Mouse (Mus musculus) MEL (cell line): ENCODE data around the gene Gdi2. TPM values are rescaled to one million over a fixed set of nuclear protein-coding genes. Genes with fewer than 3 reads are reported as not detected.

ENCODE experiments used
- DNase-seq: peaks from one replicate; pipeline ENCODE4 v3.0.0; 2011; ENCODE audit warnings: low read depth, low spot score
- H3K27ac ChIP-seq: 2 replicates; pipeline ENCODE4 v1.5.1; 2012; ENCODE audit warnings: low read depth, mild to moderate bottlenecking, control low read depth, low read length, moderate library complexity; ENCODE audit not compliant: control insufficient read depth
- H3K27me3 ChIP-seq, 2 experiments: fragments of 150-350 bp in 1 of 2; sonication (generic) in 1 of 2; 2 replicates each; pipeline ENCODE4 v1.6.1; 2012; ENCODE audit warnings: low read length in 2 of 2, mild to moderate bottlenecking in 2 of 2, improper control_type of control experiment in 1 of 2, moderate library complexity in 1 of 2; ENCODE audit not compliant: insufficient read depth in 2 of 2, control insufficient read depth in 1 of 2
- H3K36me3 ChIP-seq, 2 experiments: 2 replicates each; pipeline ENCODE4 v1.6.1; 2012 to 2014; ENCODE audit warnings: low read length in 2 of 2, improper control_type of control experiment in 1 of 2, inconsistent platforms in 1 of 2, mild to moderate bottlenecking in 1 of 2; ENCODE audit not compliant: insufficient read depth in 2 of 2, control insufficient read depth in 1 of 2
- H3K4me1 ChIP-seq, 2 experiments: fragments of 150-350 bp in 1 of 2; sonication (generic) in 1 of 2; 2 replicates each; pipeline ENCODE4 v1.6.1; 2012; ENCODE audit warnings: low read length in 2 of 2, improper control_type of control experiment in 1 of 2, mild to moderate bottlenecking in 1 of 2; ENCODE audit not compliant: insufficient read depth in 2 of 2, control insufficient read depth in 1 of 2
- H3K4me3 ChIP-seq, 2 experiments: fragments of 150-350 bp in 1 of 2; sonication (generic) in 1 of 2; 2 replicates each; pipeline ENCODE4 v1.5.1; 2012; ENCODE audit warnings: low read depth in 2 of 2, low read length in 2 of 2, mild to moderate bottlenecking in 2 of 2, moderate library complexity in 2 of 2, control low read depth in 1 of 2, improper control_type of control experiment in 1 of 2; ENCODE audit not compliant: control insufficient read depth in 1 of 2, insufficient read depth in 1 of 2
- H3K79me2 ChIP-seq: 2 replicates; pipeline ENCODE4 v1.6.1; 2012; ENCODE audit warnings: mild to moderate bottlenecking, low read length, moderate library complexity; ENCODE audit not compliant: control insufficient read depth, poor library complexity, insufficient read depth
- H3K9ac ChIP-seq: 2 replicates; pipeline ENCODE4 v1.6.1; 2012; ENCODE audit warnings: low read depth, mild to moderate bottlenecking, control low read depth, low read length, moderate library complexity; ENCODE audit not compliant: control insufficient read depth, poor library complexity, severe bottlenecking
- H3K9me3 ChIP-seq: fragments of 150-350 bp; sonication (generic); replicated peaks from 2 replicates; pipeline ENCODE4 v1.6.1; 2012; ENCODE audit warnings: mild to moderate bottlenecking, low read length, improper control_type of control experiment, moderate library complexity; ENCODE audit not compliant: insufficient read depth
- BHLHE40 ChIP-seq: IDR thresholded peaks from 2 replicates; pipeline ENCODE4 v1.6.1; 2012; ENCODE audit warnings: low read depth, mild to moderate bottlenecking, inconsistent platforms, low read length, improper control_type of control experiment, borderline replicate concordance
- CHD1 ChIP-seq: IDR thresholded peaks from 2 replicates; pipeline ENCODE4 v1.6.1; 2012; ENCODE audit warnings: low read depth, mild to moderate bottlenecking, inconsistent platforms, low read length, improper control_type of control experiment
- CHD2 ChIP-seq: IDR thresholded peaks from 2 replicates; pipeline ENCODE4 v1.6.1; 2011; ENCODE audit warnings: low read length, improper control_type of control experiment
- CTCF ChIP-seq, 3 experiments: IDR thresholded peaks in 2 of 3; conservative IDR thresholded peaks in 1 of 3; 2 replicates each; pipeline ENCODE4 v1.5.1; 2011 to 2012; ENCODE audit warnings: low read length in 3 of 3, low read depth in 2 of 3, mild to moderate bottlenecking in 2 of 3, improper control_type of control experiment in 1 of 3, inconsistent platforms in 1 of 3, mixed read lengths in 1 of 3, moderate library complexity in 1 of 3; ENCODE audit not compliant: control insufficient read depth in 1 of 3, insufficient read depth in 1 of 3, poor library complexity in 1 of 3, severe bottlenecking in 1 of 3
- E2F4 ChIP-seq: IDR thresholded peaks from 2 replicates; pipeline ENCODE4 v1.6.1; 2011; ENCODE audit warnings: low read depth, low read length, improper control_type of control experiment, borderline replicate concordance
- ELF1 ChIP-seq: IDR thresholded peaks from 2 replicates; pipeline ENCODE4 v1.6.1; 2014; ENCODE audit warnings: low read depth, mild to moderate bottlenecking, inconsistent platforms, low read length, improper control_type of control experiment, moderate library complexity
- EP300 ChIP-seq, 2 experiments: IDR thresholded peaks; 2 replicates each; pipeline ENCODE4 v1.6.1; 2011; ENCODE audit warnings: improper control_type of control experiment in 2 of 2, low read length in 2 of 2, low read depth in 1 of 2, mild to moderate bottlenecking in 1 of 2
- ETS1 ChIP-seq: IDR thresholded peaks from 2 replicates; pipeline ENCODE4 v1.6.1; 2012; ENCODE audit warnings: low read depth, mild to moderate bottlenecking, inconsistent platforms, low read length, improper control_type of control experiment, moderate library complexity
- GATA1 ChIP-seq: IDR thresholded peaks from 2 replicates; pipeline ENCODE4 v1.6.1; 2011; ENCODE audit warnings: low read depth, low read length, improper control_type of control experiment
- HCFC1 ChIP-seq: IDR thresholded peaks from 2 replicates; pipeline ENCODE4 v1.6.1; 2012; ENCODE audit warnings: low read depth, mild to moderate bottlenecking, inconsistent platforms, low read length, improper control_type of control experiment, moderate library complexity
- JUND ChIP-seq: IDR thresholded peaks from 2 replicates; pipeline ENCODE4 v1.6.1; 2011; ENCODE audit warnings: low read depth, mild to moderate bottlenecking, improper control_type of control experiment, low read length
- MAX ChIP-seq: IDR thresholded peaks from 2 replicates; pipeline ENCODE4 v1.6.1; 2011; ENCODE audit warnings: low read length, improper control_type of control experiment
- MAZ ChIP-seq: IDR thresholded peaks from 2 replicates; pipeline ENCODE4 v1.6.1; 2012; ENCODE audit warnings: low read depth, mild to moderate bottlenecking, inconsistent platforms, low read length, improper control_type of control experiment
- MEF2A ChIP-seq: IDR thresholded peaks from 2 replicates; pipeline ENCODE4 v1.6.1; 2014; ENCODE audit warnings: low read depth, mild to moderate bottlenecking, inconsistent platforms, low read length, improper control_type of control experiment; ENCODE audit not compliant: poor library complexity, insufficient replicate concordance, severe bottlenecking; ENCODE audit errors: extremely low read depth
- MXI1 ChIP-seq: IDR thresholded peaks from 2 replicates; pipeline ENCODE4 v1.6.1; 2011; ENCODE audit warnings: mild to moderate bottlenecking, low read depth, low read length, improper control_type of control experiment
- MYC ChIP-seq: IDR thresholded peaks from 2 replicates; pipeline ENCODE4 v1.6.1; 2011; ENCODE audit warnings: low read depth, mild to moderate bottlenecking, low read length, improper control_type of control experiment, moderate library complexity
- NELFE ChIP-seq: IDR thresholded peaks from 2 replicates; pipeline ENCODE4 v1.6.1; 2011; ENCODE audit warnings: low read depth, low read length, improper control_type of control experiment
- NRF1 ChIP-seq: IDR thresholded peaks from 2 replicates; pipeline ENCODE4 v1.6.1; 2014; ENCODE audit warnings: low read depth, mild to moderate bottlenecking, inconsistent platforms, low read length, improper control_type of control experiment, moderate library complexity; ENCODE audit not compliant: poor library complexity, insufficient read depth, severe bottlenecking
- POLR2A ChIP-seq, 2 experiments: IDR thresholded peaks; 2 replicates each; pipeline ENCODE4 v1.6.1; 2011 to 2012; ENCODE audit warnings: low read length in 2 of 2, mild to moderate bottlenecking in 2 of 2, control low read depth in 1 of 2, improper control_type of control experiment in 1 of 2, low read depth in 1 of 2, moderate library complexity in 1 of 2; ENCODE audit not compliant: control insufficient read depth in 1 of 2, insufficient read depth in 1 of 2, poor library complexity in 1 of 2
- POLR2AphosphoS2 ChIP-seq: IDR thresholded peaks from 2 replicates; pipeline ENCODE4 v1.6.1; 2011; ENCODE audit warnings: low read length, improper control_type of control experiment
- POLR2AphosphoS5 ChIP-seq: IDR thresholded peaks from 2 replicates; pipeline ENCODE4 v1.6.1; 2012; ENCODE audit warnings: low read depth, borderline replicate concordance, mild to moderate bottlenecking, inconsistent platforms, low read length, moderate library complexity, mixed read lengths
- RAD21 ChIP-seq: IDR thresholded peaks from 2 replicates; pipeline ENCODE4 v1.6.1; 2011; ENCODE audit warnings: mild to moderate bottlenecking, low read depth, low read length, improper control_type of control experiment
- SIN3A ChIP-seq: IDR thresholded peaks from 2 replicates; pipeline ENCODE4 v1.6.1; 2012; ENCODE audit warnings: low read length, improper control_type of control experiment, inconsistent platforms
- SMC3 ChIP-seq: IDR thresholded peaks from 2 replicates; pipeline ENCODE4 v1.6.1; 2011; ENCODE audit warnings: low read depth, low read length, improper control_type of control experiment
- TBP ChIP-seq: IDR thresholded peaks from 2 replicates; pipeline ENCODE4 v1.8.0; 2011; ENCODE audit warnings: low read depth, low read length, improper control_type of control experiment
- TCF12 ChIP-seq: IDR thresholded peaks from 2 replicates; pipeline ENCODE4 v1.6.1; 2014; ENCODE audit warnings: low read depth, mild to moderate bottlenecking, inconsistent platforms, low read length, improper control_type of control experiment, moderate library complexity
- UBTF ChIP-seq: IDR thresholded peaks from 2 replicates; pipeline ENCODE4 v1.6.1; 2012; ENCODE audit warnings: low read depth, mild to moderate bottlenecking, inconsistent platforms, low read length, improper control_type of control experiment, moderate library complexity, borderline replicate concordance; ENCODE audit not compliant: insufficient read depth
- USF1 ChIP-seq: IDR thresholded peaks from 2 replicates; pipeline ENCODE4 v1.6.1; 2014; ENCODE audit warnings: low read depth, mild to moderate bottlenecking, inconsistent platforms, low read length, improper control_type of control experiment, moderate library complexity
- ZMIZ1 ChIP-seq: IDR thresholded peaks from 2 replicates; pipeline ENCODE4 v1.6.1; 2012; ENCODE audit warnings: low read depth, mild to moderate bottlenecking, inconsistent platforms, low read length, improper control_type of control experiment, moderate library complexity
- ZNF384 ChIP-seq: IDR thresholded peaks from 2 replicates; pipeline ENCODE4 v1.6.1; 2012; ENCODE audit warnings: low read depth, mild to moderate bottlenecking, inconsistent platforms, low read length, improper control_type of control experiment
- polyA plus RNA-seq, 2 experiments: library from polyadenylated mRNA; stranded (reverse) in 1 of 2; unstranded in 1 of 2; fragments of >175 nt in 1 of 2; fragments of >200 nt in 1 of 2; gene quantifications; 2 replicates each; pipeline versions ENCODE4 v1.2.1 to v1.2.4; 2012; ENCODE audit warnings: low replicate concordance in 2 of 2, low read depth in 1 of 2; ENCODE audit not compliant: insufficient read length in 2 of 2, insufficient read depth in 1 of 2, missing spikeins in 1 of 2
- total RNA-seq: library from RNA; depleted of rRNA; stranded (reverse); fragments of 300-350 nt; gene quantifications from 2 replicates; pipeline ENCODE4 v1.2.3, GENCODE M21; 2012; rRNA removed

Gdi2 gene
- total RNA-seq (244 and 293 TPM in 2 replicates), polyA plus RNA-seq (100 to 1,000 TPM; 305 to 470 TPM)

DNA sequence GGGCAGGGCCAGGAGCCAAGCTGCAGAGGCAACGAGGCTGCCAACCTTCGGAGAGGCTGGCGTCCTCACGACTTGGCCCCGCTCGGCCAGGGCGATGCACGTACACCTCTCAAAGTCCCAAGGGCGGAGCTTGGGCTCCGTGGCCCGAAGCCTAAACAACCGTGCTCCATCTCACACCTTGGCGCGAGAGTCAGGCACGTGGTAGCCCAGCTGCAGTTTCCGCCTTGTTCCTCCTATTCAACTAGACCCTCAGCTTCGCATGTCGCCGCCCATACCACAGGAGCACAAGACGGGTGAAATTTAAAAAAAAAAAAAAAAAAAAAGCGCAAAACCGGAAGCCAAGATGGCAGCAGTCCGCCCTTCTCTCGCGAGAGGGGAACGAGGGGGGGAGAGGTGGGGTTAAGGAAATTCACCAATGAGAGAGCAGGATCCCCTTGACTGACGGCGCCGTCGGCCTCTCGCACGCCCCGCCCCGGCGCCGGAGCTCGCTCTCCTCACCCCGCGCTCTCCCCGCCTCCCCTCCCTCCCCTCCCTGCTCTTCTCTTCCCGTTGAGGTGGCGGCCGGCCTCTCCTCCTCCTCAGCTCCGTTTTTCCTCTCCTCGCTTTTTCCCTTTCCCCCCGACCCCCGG is at the start of gene Gdi2:
Gdi2 (plus strand) TSS at position 470 of the 629 bp plus-strand sequence.
- peaks cover 20 to 28% of the 10 kb centered on the region in 2 experiments for H3K4me1 ChIP-seq
- H3K4me3 ChIP-seq = peak within 1 kb of the TSS; percentile 92
- peaks cover 48% of the 10 kb centered on the region for H3K79me2 ChIP-seq
- peak; percentile 97 for DNase-seq
- peak within 1 kb of the TSS; percentile 99 for H3K9ac ChIP-seq
- H3K27ac ChIP-seq = peak within 1 kb of the TSS; percentile 100
- H3K9me3 ChIP-seq = no peaks in the 10 kb centered on the region
- no peak for TF ChIP-seq JUND
- peak; percentile 85 for TF ChIP-seq TBP
- peak; percentile 66; the same call in 1 of the 2 replicates for TF ChIP-seq SIN3A
- TF ChIP-seq POLR2A (IDR thresholded peaks at IDR 0.05; ENCODE audit: control insufficient read depth in 1 of 2, insufficient read depth in 1 of 2, low read depth in 1 of 2, low read length in 2 of 2, poor library complexity in 1 of 2) = peak; percentile 40 to 83; a peak in 3 of 4 replicates
- TF ChIP-seq EP300 (IDR thresholded peaks at IDR 0.05; ENCODE audit: low read depth in 1 of 2, low read length in 2 of 2) = peak in 1 of 2 experiments; percentile 16; a peak in 1 of 4 replicates
- 0 out of 2 replicates have a peak, but pooled peaks have one; percentile 12 for TF ChIP-seq NRF1
- 0 out of 2 replicates have a peak, but pooled peaks have one; percentile 47 for TF ChIP-seq POLR2AphosphoS5
- TF ChIP-seq MEF2A = no peak
- peak; percentile 75 for TF ChIP-seq USF1
- TF ChIP-seq MYC = peak; percentile 98
- TF ChIP-seq ZMIZ1 = no peak
- TF ChIP-seq ZNF384 = peak; percentile 100
- TF ChIP-seq MAZ = peak; percentile 58; the same call in 1 of the 2 replicates
- peak; percentile 94 for TF ChIP-seq MXI1
- TF ChIP-seq MAX = peak; percentile 98
- 0 out of 2 replicates have a peak, but pooled peaks have one; percentile 14 for TF ChIP-seq CHD1
- no peak; the same call in 1 of the 2 replicates for TF ChIP-seq TCF12
- TF ChIP-seq BHLHE40 = peak; percentile 68; the same call in 1 of the 2 replicates
- TF ChIP-seq E2F4 = peak; percentile 28; the same call in 1 of the 2 replicates
- no peak for TF ChIP-seq CTCF (IDR thresholded peaks at IDR 0.05 in 2 of 3, conservative IDR thresholded peaks at IDR 0.05 in 1 of 3; ENCODE audit: control insufficient read depth in 1 of 3, insufficient read depth in 1 of 3, low read depth in 2 of 3, low read length in 3 of 3, poor library complexity in 1 of 3, severe bottlenecking in 1 of 3)
- TF ChIP-seq ETS1 = peak; percentile 71; the same call in 1 of the 2 replicates
- no peak for TF ChIP-seq GATA1
- no peak for TF ChIP-seq SMC3
- TF ChIP-seq RAD21 = no peak
- peak; percentile 48; the same call in 1 of the 2 replicates for TF ChIP-seq POLR2AphosphoS2
- peak; percentile 100 for TF ChIP-seq CHD2
- no peak for TF ChIP-seq UBTF
- TF ChIP-seq ELF1 = peak; percentile 91
- TF ChIP-seq NELFE = peak; percentile 66
- peak; percentile 92 for TF ChIP-seq HCFC1
- TF ChIP-seq, all 39 proteins: peak for 21
- no peaks in the 10 kb centered on the region for H3K27me3 ChIP-seq
- peaks cover 7 to 42% of the 10 kb centered on the region in 2 experiments; a peak in 3 of 4 replicates for H3K36me3 ChIP-seq
